Mouse (Mus musculus): ENCODE results near the gene Tenm3.

Tenm3 gene

GRCm38 (mm10) chr8:48843931-48844285 lies at the start of gene Tenm3:
TSS of gene Tenm3 (minus strand) at chr8:48843951.
- DNase-seq (ENCODE audit: low read depth) = no peak

GRCm38 (mm10) chr8:48890216-48890765 lies 46.5 kb upstream of the Tenm3 start:
- DNase-seq (ENCODE audit: low read depth) = no peak

GRCm38 (mm10) chr8:48884270-48884669 lies 40.5 kb upstream of the Tenm3 start:
- DNase-seq (ENCODE audit: low read depth) = no peak

- no peak for DNase-seq (ENCODE audit: low read depth)
Observed at GRCm38 (mm10) chr8:48880585-48880984, 36.8 kb upstream of the Tenm3 start.

GRCm38 (mm10) chr8:48865972-48866371 lies 22.2 kb upstream of the Tenm3 start:
- DNase-seq (ENCODE audit: low read depth) = no peak

GRCm38 (mm10) chr8:48865485-48865884 lies 21.7 kb upstream of the Tenm3 start:
- no peak for DNase-seq (ENCODE audit: low read depth)

GRCm38 (mm10) chr8:48850223-48851010 lies 6.7 kb upstream of the Tenm3 start:
- DNase-seq (ENCODE audit: low read depth) = no peak

- no peak for DNase-seq (ENCODE audit: low read depth)
Observed at GRCm38 (mm10) chr8:48849091-48849616, 5.4 kb upstream of the Tenm3 start.

- DNase-seq (ENCODE audit: low read depth) = no peak
Observed at GRCm38 (mm10) chr8:48844961-48845360, 1.2 kb upstream of the Tenm3 start.

GRCm38 (mm10) chr8:48844370-48844905 lies 687 bp upstream of the Tenm3 start:
- DNase-seq (ENCODE audit: low read depth) = no peak

- no peak for DNase-seq (ENCODE audit: low read depth)
Observed at GRCm38 (mm10) chr8:48842991-48843930, 490 bp downstream of the Tenm3 start.

GRCm38 (mm10) chr8:48842516-48842990 lies 1.2 kb downstream of the Tenm3 start:
- no peak for DNase-seq (ENCODE audit: low read depth)

- no peak for DNase-seq (ENCODE audit: low read depth)
Observed at GRCm38 (mm10) chr8:48842035-48842434, 1.7 kb downstream of the Tenm3 start.

GRCm38 (mm10) chr8:48835745-48836144 lies 8.0 kb downstream of the Tenm3 start:
- DNase-seq (ENCODE audit: low read depth) = no peak

- no peak for DNase-seq (ENCODE audit: low read depth)
Observed at GRCm38 (mm10) chr8:48827454-48827853, 16.3 kb downstream of the Tenm3 start.

GRCm38 (mm10) chr8:48825666-48826065 lies 18.1 kb downstream of the Tenm3 start:
- DNase-seq (ENCODE audit: low read depth) = no peak

- DNase-seq (ENCODE audit: low read depth) = no peak
Observed at GRCm38 (mm10) chr8:48822291-48822690, 21.5 kb downstream of the Tenm3 start.

- no peak for DNase-seq (ENCODE audit: low read depth)
Observed at GRCm38 (mm10) chr8:48819962-48820361, 23.8 kb downstream of the Tenm3 start.

- no peak for DNase-seq (ENCODE audit: low read depth)
Observed at GRCm38 (mm10) chr8:48819348-48819747, 24.4 kb downstream of the Tenm3 start.

- DNase-seq (ENCODE audit: low read depth) = no peak
Observed at GRCm38 (mm10) chr8:48816941-48817340, 26.8 kb downstream of the Tenm3 start.

GRCm38 (mm10) chr8:48812196-48812741 lies 31.5 kb downstream of the Tenm3 start:
- DNase-seq (ENCODE audit: low read depth) = no peak

GRCm38 (mm10) chr8:48810615-48811014 lies 33.1 kb downstream of the Tenm3 start:
- no peak for DNase-seq (ENCODE audit: low read depth)

All from c-Kit-positive CD71-positive TER-119-negative erythroid progenitor cells, embryonic 14.5 days (primary cell).